In genomic region chr10:60285183-60285582, GRCm38 (mm10) we compare ENCODE assay signal across 8 mouse cellular contexts. TPM values are rescaled to one million over a fixed set of nuclear protein-coding genes. Genes with fewer than 3 reads are reported as not detected.
A peak's percentile ranks its signal among the peaks of the same experiment; 100 is the strongest.
DNase-seq lines count a peak whose midpoint lies in the region; ATAC-seq and TF ChIP-seq lines count a peak whose summit lies in the region.

No protein-coding gene starts in this region.

- H3K4me3 ChIP-seq in cortical plate, adult 2 months (ENCODE audit: insufficient read depth, low read length): peak overlapping the region; percentile 21
- H3K4me3 ChIP-seq in hindbrain, embryonic 14.5 days (replicated peaks; ENCODE audit: low read length): peak overlapping the region; percentile 18
- peak overlapping the region; percentile 11 for H3K4me3 ChIP-seq in midbrain, embryonic 14.5 days (replicated peaks; ENCODE audit: low read depth, low read length)

- no peak for TF ChIP-seq POLR2A in cortical plate, adult 2 months (IDR thresholded peaks at IDR 0.05; ENCODE audit: extremely low read depth, insufficient read depth, low read length)

- TF ChIP-seq CTCF in cortical plate, adult 2 months (IDR thresholded peaks at IDR 0.05; ENCODE audit: extremely low read depth, insufficient read depth, low read length): no peak

- no peaks in the 10 kb centered on the region for H3K27me3 ChIP-seq in hindbrain, embryonic 14.5 days (ENCODE audit: control insufficient read depth, insufficient read depth, low read length)
- H3K27me3 ChIP-seq in midbrain, embryonic 14.5 days (ENCODE audit: control insufficient read depth, insufficient read depth, low read length): no peaks in the 10 kb centered on the region

- H3K27ac ChIP-seq in cortical plate, adult 2 months (ENCODE audit: insufficient read depth, low read length): peak overlapping the region; percentile 63
- peak overlapping the region; percentile 88 for H3K27ac ChIP-seq in hindbrain, embryonic 14.5 days
- H3K27ac ChIP-seq in midbrain, embryonic 14.5 days (replicated peaks; ENCODE audit: low read depth, low read length): peak overlapping the region; percentile 85

- H3K9me3 ChIP-seq in hindbrain, embryonic 14.5 days (ENCODE audit: control insufficient read depth, low read length): no peaks in the 10 kb centered on the region
- no peaks in the 10 kb centered on the region for H3K9me3 ChIP-seq in midbrain, embryonic 14.5 days (ENCODE audit: control insufficient read depth, low read length)

- DNase-seq in kidney, adult 11 months: peak; percentile 21
- no peak for DNase-seq in kidney, postnatal 4 days
- no peak for DNase-seq in hindbrain, embryonic 14.5 days (ENCODE audit: low spot score)
- DNase-seq in midbrain, embryonic 14.5 days: no peak
- no peak for DNase-seq in right cerebral cortex, adult 18-20 months
- no peak for DNase-seq in adrenal gland, adult 2 months
- DNase-seq in embryo, embryonic 11 days: no peak

- peak; percentile 49 for ATAC-seq in hindbrain, embryonic 14.5 days (ENCODE audit: low FRiP score)
- ATAC-seq in midbrain, embryonic 14.5 days (ENCODE audit: low FRiP score, low TSS enrichment): peak; percentile 32; the same call in 1 of the 2 replicates

- H3K9ac ChIP-seq in hindbrain, embryonic 14.5 days: peak overlapping the region; percentile 44
- H3K9ac ChIP-seq in midbrain, embryonic 14.5 days (replicated peaks; ENCODE audit: low read length): peak overlapping the region; percentile 39; the same call in 1 of the 2 replicates

- H3K4me2 ChIP-seq in hindbrain, embryonic 14.5 days (replicated peaks): peak overlapping the region; percentile 51
- peak overlapping the region; percentile 48 for H3K4me2 ChIP-seq in midbrain, embryonic 14.5 days (ENCODE audit: low read length)

- WGBS in hindbrain, embryonic 14.5 days: 31% methylated on average over 8 of the region's 8 CpGs
- 36% methylated on average over 8 of the region's 8 CpGs for WGBS in midbrain, embryonic 14.5 days

- peaks cover 45% of the 10 kb centered on the region for H3K4me1 ChIP-seq in cortical plate, adult 2 months (ENCODE audit: control insufficient read depth, insufficient read depth, low read length)
- peaks cover 69% of the 10 kb centered on the region for H3K4me1 ChIP-seq in hindbrain, embryonic 14.5 days (replicated peaks; ENCODE audit: control insufficient read depth, insufficient read depth, low read length)
- peaks cover 78% of the 10 kb centered on the region for H3K4me1 ChIP-seq in midbrain, embryonic 14.5 days (ENCODE audit: control insufficient read depth, insufficient read depth, low read length)

- no peaks in the 10 kb centered on the region for H3K36me3 ChIP-seq in hindbrain, embryonic 14.5 days (replicated peaks; ENCODE audit: control insufficient read depth, insufficient read depth)
- no peaks in the 10 kb centered on the region for H3K36me3 ChIP-seq in midbrain, embryonic 14.5 days (ENCODE audit: control insufficient read depth, insufficient read depth, low read length)

RNA-seq across cellular contexts. Expression of gene Psap, which starts 7.8 kb away (rescaled TPM):
- polyA plus RNA-seq in cortical plate, adult 2 months (2012; rRNA removed): 1,890 and 1,956 TPM in 2 replicates
- 147 and 180 TPM in 2 replicates for polyA plus RNA-seq in hindbrain, embryonic 14.5 days (2014; fragmentation: Nextera tagmentation; extraction: Ambion mirVana)
- polyA plus RNA-seq in midbrain, embryonic 14.5 days (2014; fragmentation: Nextera tagmentation; extraction: Ambion mirVana): 129 and 260 TPM in 2 replicates
- total RNA-seq in adrenal gland, adult 2 months (2021): 1,000 to 10,000 TPM; 1,081 to 1,299 TPM
- polyA plus RNA-seq in adrenal gland, adult 2 months (2012; rRNA removed): 1,236 and 1,342 TPM in 2 replicates
